Mouse (Mus musculus) limb, embryonic 10.5 days (tissue): Measurements from ENCODE around the gene Map3k20. TPM values are rescaled to one million over a fixed set of nuclear protein-coding genes. Genes with fewer than 3 reads are reported as not detected.

Experiments
- DNase-seq: peaks from one replicate; pipeline ENCODE4 v3.0.0-alpha.2; 2017; ENCODE audit warnings: low spot score
- H3K27ac ChIP-seq: fragments of 300-500 bp; sonication (generic); 2 replicates; pipeline ENCODE4 v1.5.1; 2016; ENCODE audit warnings: mild to moderate bottlenecking
- H3K27me3 ChIP-seq: fragments of 300-500 bp; sonication (generic); 2 replicates; pipeline ENCODE4 v1.6.1; 2016; ENCODE audit warnings: low read depth, mild to moderate bottlenecking; ENCODE audit not compliant: poor library complexity, severe bottlenecking
- H3K36me3 ChIP-seq: fragments of 300-500 bp; sonication (generic); 2 replicates; pipeline ENCODE4 v1.6.1; 2016; ENCODE audit warnings: mild to moderate bottlenecking, moderate library complexity
- H3K4me1 ChIP-seq: fragments of 300-500 bp; sonication (generic); 2 replicates; pipeline ENCODE4 v1.6.1; 2016
- H3K4me3 ChIP-seq: fragments of 300-500 bp; sonication (generic); 2 replicates; pipeline ENCODE4 v1.5.1; 2016; ENCODE audit warnings: mild to moderate bottlenecking, moderate library complexity
- H3K9me3 ChIP-seq: fragments of 300-500 bp; sonication (generic); replicated peaks from 2 replicates; pipeline ENCODE4 v1.6.1; 2016; ENCODE audit warnings: mild to moderate bottlenecking
- WGBS: fragments of 180-500 bp; shearing (Covaris S2); methylation state at CpG from one replicate; pipeline ENCODE4 v1.1.7; 2016; 5-methylcytosine and 5-hydroxymethylcytosine counted together
- polyA plus RNA-seq: library from polyadenylated mRNA; unstranded; fragments of >200 nt; fragmentation: Nextera tagmentation; extraction: Ambion mirVana; gene quantifications from 2 replicates; pipeline ENCODE4 v1.2.1, GENCODE M21; 2016

The Map3k20 gene
- polyA plus RNA-seq, 1 experiment from 2014 or later: 9.9 TPM

GRCm38 (mm10) chr2:72345281-72345680 is 59.8 kb downstream of the Map3k20 start:
- no peaks in the 10 kb centered on the region for H3K36me3 ChIP-seq
- H3K4me1 ChIP-seq: peaks cover 16% of the 10 kb centered on the region
- H3K4me3 ChIP-seq: no peak overlapping the region
- WGBS: 84% methylated on average over 3 of the region's 3 CpGs
- no peaks in the 10 kb centered on the region for H3K9me3 ChIP-seq
- H3K27me3 ChIP-seq: no peaks in the 10 kb centered on the region
- DNase-seq: no peak
- H3K27ac ChIP-seq: no peak overlapping the region

DNA sequence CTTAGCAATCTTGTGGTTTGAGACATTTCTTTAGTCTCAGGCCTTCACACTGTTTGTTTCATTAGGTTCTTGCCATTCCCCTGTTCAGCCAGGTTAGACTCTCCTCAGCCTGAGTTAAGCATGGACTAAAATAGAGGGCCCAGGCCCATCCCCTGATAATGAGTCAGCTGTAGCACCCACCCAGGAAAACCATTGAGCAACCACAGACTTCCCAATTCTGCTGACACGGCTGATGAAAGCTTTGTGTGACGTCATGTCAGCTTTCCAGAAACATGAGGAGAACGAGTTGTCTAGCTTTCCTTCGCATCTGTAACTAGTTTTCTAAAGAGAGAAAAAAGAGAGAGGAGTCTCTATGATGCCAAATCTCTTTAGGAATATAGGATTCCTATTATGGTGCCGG is 65.9 kb downstream of the Map3k20 start:
- Histone ChIP-seq H3K4me3 (no peak overlapping the region), H3K27ac (no peak overlapping the region), H3K36me3 (no peaks in the 10 kb centered on the region), H3K9me3 (no peaks in the 10 kb centered on the region), H3K4me1 (peaks cover 12% of the 10 kb centered on the region), H3K27me3 (no peaks in the 10 kb centered on the region)
- WGBS: 88% methylated on average over 5 of the region's 5 CpGs
- no peak for DNase-seq

DNA sequence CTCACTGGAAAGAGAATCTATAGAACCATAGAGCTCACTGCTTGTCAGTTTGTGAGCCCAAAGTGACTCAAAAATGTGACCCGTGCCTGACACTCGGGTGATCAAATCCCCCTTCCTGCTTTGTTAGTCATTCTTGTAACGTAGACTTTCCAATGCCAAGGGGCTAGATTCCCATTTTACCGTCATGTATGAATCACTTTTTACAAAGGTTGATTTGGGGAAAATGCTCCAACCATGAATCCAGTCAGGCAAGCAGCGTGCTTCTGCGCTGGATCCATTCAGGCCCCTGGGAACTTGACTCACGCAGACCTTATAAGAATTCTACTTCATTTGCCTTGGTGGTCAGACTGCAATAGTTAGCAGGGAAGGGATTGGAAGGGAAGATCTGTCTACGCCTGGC is 66.3 kb downstream of the Map3k20 start:
- Histone ChIP-seq H3K9me3 (no peaks in the 10 kb centered on the region), H3K27ac (no peak overlapping the region), H3K36me3 (no peaks in the 10 kb centered on the region), H3K4me1 (peaks cover 12% of the 10 kb centered on the region), H3K4me3 (no peak overlapping the region), H3K27me3 (no peaks in the 10 kb centered on the region)
- DNase-seq: no peak
- WGBS: 94% methylated on average over 8 of the region's 8 CpGs

- H3K9me3 ChIP-seq: no peaks in the 10 kb centered on the region
- peaks cover 12% of the 10 kb centered on the region for H3K4me1 ChIP-seq
- no peak for DNase-seq
- H3K27ac ChIP-seq: no peak overlapping the region
- H3K27me3 ChIP-seq: no peaks in the 10 kb centered on the region
- H3K36me3 ChIP-seq: no peaks in the 10 kb centered on the region
- H3K4me3 ChIP-seq: no peak overlapping the region
Measured at GRCm38 (mm10) chr2:72352756-72353155, 67.3 kb downstream of the Map3k20 start.

DNA sequence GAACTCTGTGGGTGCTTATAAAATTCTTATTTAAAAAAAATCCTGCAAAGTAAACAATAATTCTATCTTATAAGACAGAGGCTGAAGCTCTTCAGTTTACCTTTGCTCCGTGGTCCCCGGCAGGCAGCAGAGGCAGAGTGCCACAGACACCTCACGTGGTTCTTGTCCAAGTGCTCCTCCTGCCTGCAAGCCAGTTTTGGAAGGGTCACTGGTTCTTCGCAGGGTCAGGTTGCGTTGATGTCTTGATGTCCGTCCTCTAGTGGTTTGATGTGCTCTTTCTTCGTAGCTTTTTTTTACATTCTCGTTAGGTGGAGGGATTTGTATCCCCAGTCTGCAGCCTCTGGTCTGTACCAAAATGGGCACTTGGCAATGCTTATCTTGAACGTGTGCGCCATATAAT is 71.0 kb downstream of the Map3k20 start:
- 88% methylated on average over 10 of the region's 10 CpGs for WGBS
- H3K36me3 ChIP-seq: no peaks in the 10 kb centered on the region
- no peaks in the 10 kb centered on the region for H3K4me1 ChIP-seq
- H3K9me3 ChIP-seq: no peaks in the 10 kb centered on the region
- DNase-seq: no peak
- no peaks in the 10 kb centered on the region for H3K27me3 ChIP-seq
- no peak overlapping the region for H3K4me3 ChIP-seq
- H3K27ac ChIP-seq: no peak overlapping the region

DNA sequence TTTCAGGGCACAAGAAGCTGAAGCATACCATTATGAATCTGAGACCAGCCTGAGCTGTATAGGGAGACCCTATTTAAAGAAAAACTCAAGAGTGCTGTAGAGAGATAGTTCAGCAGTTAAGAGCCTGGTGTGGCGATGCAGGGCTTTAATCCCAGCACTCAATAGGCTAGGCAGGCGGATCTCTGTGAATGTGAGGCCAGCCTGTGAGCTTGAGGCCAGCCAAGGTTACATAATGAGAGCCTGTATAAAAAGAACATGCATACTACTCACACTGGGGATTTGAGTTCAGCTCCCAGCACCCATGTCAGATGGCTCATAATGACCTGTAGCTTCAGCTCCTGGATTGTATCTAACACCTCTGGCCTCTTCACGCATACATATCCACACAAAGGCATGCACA is 76.1 kb downstream of the Map3k20 start:
- no peak for DNase-seq
- Histone ChIP-seq H3K27ac (no peak overlapping the region), H3K9me3 (no peaks in the 10 kb centered on the region), H3K36me3 (no peaks in the 10 kb centered on the region), H3K4me1 (no peaks in the 10 kb centered on the region), H3K4me3 (no peak overlapping the region), H3K27me3 (no peaks in the 10 kb centered on the region)
- WGBS: 87% methylated on average over 3 of the region's 3 CpGs

- Histone ChIP-seq H3K4me3 (no peak overlapping the region), H3K4me1 (no peaks in the 10 kb centered on the region), H3K27ac (no peak overlapping the region), H3K27me3 (no peaks in the 10 kb centered on the region), H3K36me3 (peaks cover 2% of the 10 kb centered on the region; the same call in 1 of the 2 replicates), H3K9me3 (no peaks in the 10 kb centered on the region)
- WGBS: 98% methylated on average over 1 of the region's 1 CpGs
- no peak for DNase-seq
Measured at GRCm38 (mm10) chr2:72363449-72363848, 78.0 kb downstream of the Map3k20 start.

DNA sequence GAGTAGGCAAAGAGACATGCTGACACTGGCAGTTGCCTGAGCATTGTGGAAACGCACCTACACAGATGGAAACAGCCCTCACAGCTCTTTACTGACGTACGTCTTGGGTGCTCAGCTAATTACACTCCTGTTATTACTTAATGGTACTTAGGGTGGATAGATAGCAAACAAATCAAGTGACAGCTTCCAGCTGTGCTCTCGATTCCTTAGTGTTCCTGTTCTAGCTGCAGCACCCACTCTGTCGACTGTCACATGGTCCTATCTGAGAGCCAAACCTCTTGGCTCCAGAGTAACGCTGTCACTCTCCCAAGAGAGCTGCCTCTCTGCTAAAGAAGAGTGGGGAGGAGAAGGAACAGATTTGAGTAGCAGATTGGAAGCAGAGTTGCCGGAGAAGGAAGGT is 80.5 kb downstream of the Map3k20 start:
- WGBS: 53% methylated on average over 7 of the region's 7 CpGs
- peaks cover 3% of the 10 kb centered on the region; the same call in 1 of the 2 replicates for H3K4me1 ChIP-seq
- H3K9me3 ChIP-seq: no peaks in the 10 kb centered on the region
- H3K36me3 ChIP-seq: peaks cover 7% of the 10 kb centered on the region; the same call in 1 of the 2 replicates
- H3K27ac ChIP-seq: no peak overlapping the region
- H3K4me3 ChIP-seq: no peak overlapping the region
- no peak for DNase-seq
- no peaks in the 10 kb centered on the region for H3K27me3 ChIP-seq

DNA sequence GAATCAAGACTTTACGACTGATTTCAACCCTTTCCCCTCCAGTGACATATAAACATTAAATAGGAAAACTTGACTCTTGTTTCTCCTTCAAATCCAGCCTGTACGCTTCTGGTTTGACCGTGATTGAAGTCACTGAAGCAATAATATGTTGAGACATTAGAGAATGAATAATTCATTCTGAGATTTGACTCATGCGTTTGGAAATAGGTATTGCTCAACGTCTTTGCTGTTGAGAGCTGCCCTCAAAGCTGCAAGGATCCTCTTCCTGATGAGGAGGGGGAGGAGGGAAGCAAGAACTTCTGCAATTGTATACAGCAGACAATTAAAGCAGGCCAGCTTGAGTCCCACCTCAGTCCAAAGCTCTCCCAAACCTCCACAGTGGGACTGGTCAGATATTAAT is 81.1 kb downstream of the Map3k20 start:
- H3K4me1 ChIP-seq: peaks cover 3% of the 10 kb centered on the region; the same call in 1 of the 2 replicates
- no peaks in the 10 kb centered on the region for H3K27me3 ChIP-seq
- peaks cover 9% of the 10 kb centered on the region; the same call in 1 of the 2 replicates for H3K36me3 ChIP-seq
- no peak for DNase-seq
- no peak overlapping the region for H3K4me3 ChIP-seq
- 90% methylated on average over 5 of the region's 5 CpGs for WGBS
- H3K27ac ChIP-seq: no peak overlapping the region
- no peaks in the 10 kb centered on the region for H3K9me3 ChIP-seq

- H3K4me1 ChIP-seq: peaks cover 10% of the 10 kb centered on the region
- H3K36me3 ChIP-seq: peaks cover 9% of the 10 kb centered on the region; the same call in 1 of the 2 replicates
- H3K27ac ChIP-seq: no peak overlapping the region
- no peak for DNase-seq
- no peak overlapping the region for H3K4me3 ChIP-seq
- no peaks in the 10 kb centered on the region for H3K9me3 ChIP-seq
- no peaks in the 10 kb centered on the region for H3K27me3 ChIP-seq
- 95% methylated on average over 5 of the region's 5 CpGs for WGBS
Measured at GRCm38 (mm10) chr2:72367850-72368249, 82.4 kb downstream of the Map3k20 start.

- H3K9me3 ChIP-seq: no peaks in the 10 kb centered on the region
- no peak overlapping the region for H3K27ac ChIP-seq
- peaks cover 10% of the 10 kb centered on the region; the same call in 1 of the 2 replicates for H3K36me3 ChIP-seq
- no peaks in the 10 kb centered on the region for H3K27me3 ChIP-seq
- 89% methylated on average over 6 of the region's 6 CpGs for WGBS
- peaks cover 10% of the 10 kb centered on the region for H3K4me1 ChIP-seq
- H3K4me3 ChIP-seq: no peak overlapping the region
- DNase-seq: no peak
Measured at GRCm38 (mm10) chr2:72369140-72369600, 83.7 kb downstream of the Map3k20 start.

DNA sequence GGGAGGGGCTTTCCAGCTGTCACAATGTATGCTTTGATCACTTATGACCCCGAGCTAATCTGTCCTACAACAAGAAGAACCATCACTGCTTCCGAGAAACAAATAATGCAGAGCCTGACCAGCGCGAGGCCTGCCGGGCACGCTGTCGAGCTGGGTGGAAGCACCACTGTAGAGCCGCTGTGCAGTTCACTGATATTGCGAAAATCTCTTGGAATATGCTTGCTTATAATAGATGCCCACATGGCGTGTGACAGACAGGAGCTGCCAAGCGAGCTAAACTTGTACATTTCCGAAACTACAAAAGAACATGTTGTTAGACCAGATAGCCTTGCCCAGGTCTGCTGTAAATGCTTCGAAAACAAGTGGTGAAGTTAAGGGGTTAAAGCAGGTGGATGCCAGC is 86.7 kb downstream of the Map3k20 start:
- Histone ChIP-seq H3K27ac (no peak overlapping the region), H3K4me1 (peaks cover 16% of the 10 kb centered on the region), H3K36me3 (peaks cover 15% of the 10 kb centered on the region), H3K27me3 (no peaks in the 10 kb centered on the region), H3K4me3 (no peak overlapping the region), H3K9me3 (no peaks in the 10 kb centered on the region)
- DNase-seq: no peak
- 90% methylated on average over 13 of the region's 13 CpGs for WGBS

GRCm38 (mm10) chr2:72374076-72374475 is 88.6 kb downstream of the Map3k20 start:
- no peak for DNase-seq

DNA sequence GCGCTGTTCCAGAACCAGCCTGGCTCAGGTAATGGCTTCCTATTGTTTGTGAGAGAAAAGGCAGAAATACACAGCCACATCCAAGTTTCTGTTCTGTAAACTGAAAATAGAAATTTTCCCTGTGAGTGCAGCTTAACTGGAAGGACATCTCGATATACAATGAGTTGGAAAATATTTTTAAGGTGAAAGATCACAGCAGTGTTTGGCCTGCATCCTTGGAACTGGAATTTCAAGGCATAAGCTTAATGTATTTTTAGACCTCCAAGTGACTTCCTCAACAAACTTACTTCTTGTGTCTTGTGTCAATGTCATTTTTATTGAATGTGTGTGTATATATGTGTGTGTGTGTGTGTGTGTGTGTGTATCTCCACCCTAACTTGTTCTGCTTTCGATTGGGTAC is 90.4 kb downstream of the Map3k20 start:
- no peak overlapping the region for H3K27ac ChIP-seq
- 94% methylated on average over 3 of the region's 3 CpGs for WGBS

More at GRCm38 (mm10) chr2:72374076-72374475, 88.6 kb downstream of the Map3k20 start:
- Histone ChIP-seq H3K36me3 (peaks cover 13% of the 10 kb centered on the region), H3K4me1 (peaks cover 16% of the 10 kb centered on the region), H3K27ac (no peak overlapping the region), H3K4me3 (no peak overlapping the region), H3K9me3 (no peaks in the 10 kb centered on the region), H3K27me3 (no peaks in the 10 kb centered on the region)
- WGBS: 77% methylated on average over 3 of the region's 3 CpGs

More for the DNA sequence above, 90.4 kb downstream of the Map3k20 start:
- no peaks in the 10 kb centered on the region for H3K9me3 ChIP-seq
- no peaks in the 10 kb centered on the region for H3K27me3 ChIP-seq
- H3K36me3 ChIP-seq: peaks cover 19% of the 10 kb centered on the region
- no peak for DNase-seq
- no peak overlapping the region for H3K4me3 ChIP-seq
- H3K4me1 ChIP-seq: peaks cover 17% of the 10 kb centered on the region
